Mouse (Mus musculus) embryonic fibroblast, embryonic 13.5 days (primary cell): ENCODE results near the gene Zfp697.

ENCODE experiments used
- CTCF ChIP-seq: IDR thresholded peaks from 2 replicates; pipeline ENCODE4 v1.5.1; 2011; ENCODE audit warnings: mild to moderate bottlenecking, control low read depth, low read length, moderate library complexity, borderline replicate concordance; ENCODE audit not compliant: insufficient read depth
- POLR2A ChIP-seq: IDR thresholded peaks from 2 replicates; pipeline ENCODE4 v1.6.1; 2011; ENCODE audit warnings: low read depth, mild to moderate bottlenecking, control low read depth, low read length, moderate library complexity

DNA sequence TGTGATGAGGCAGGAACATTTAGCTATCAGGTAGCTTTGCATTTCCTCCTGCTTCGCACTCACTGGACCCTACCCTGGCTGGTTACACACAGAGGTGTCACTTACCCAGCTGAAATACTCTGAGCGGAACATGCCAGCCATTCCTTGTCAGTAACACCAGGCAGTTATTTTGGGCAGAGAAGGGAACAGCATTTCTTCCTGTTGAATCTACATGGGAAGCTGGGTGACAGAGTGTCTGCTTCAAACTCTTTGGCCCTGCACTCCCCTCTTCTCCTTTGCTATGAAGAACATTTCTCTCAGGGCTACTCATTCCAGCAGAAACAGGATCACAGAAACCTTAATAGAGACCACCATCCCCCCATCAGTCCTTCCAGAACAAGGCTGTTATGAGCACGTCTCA lies 32.0 kb downstream of the Zfp697 start:
- TF ChIP-seq CTCF (no peak), POLR2A (no peak)
